Mouse (Mus musculus) C3H10T1/2 (cell line): ENCODE results near the gene Gm15294. TPM values are rescaled to one million over a fixed set of nuclear protein-coding genes. Genes with fewer than 3 reads are reported as not detected.

Experiments
- polyA plus RNA-seq, 2 experiments: library from polyadenylated mRNA; unstranded; fragments of >200 nt; fragmentation: generic; extraction: Trizol; gene quantifications; one replicate each; pipeline ENCODE4 v1.2.1; 2012; ENCODE audit warnings: missing spikeins in 2 of 2

Gm15294 gene
- under 1 TPM in 1 of 2 experiments, not detected in 1; 0.07 TPM for polyA plus RNA-seq

DNA sequence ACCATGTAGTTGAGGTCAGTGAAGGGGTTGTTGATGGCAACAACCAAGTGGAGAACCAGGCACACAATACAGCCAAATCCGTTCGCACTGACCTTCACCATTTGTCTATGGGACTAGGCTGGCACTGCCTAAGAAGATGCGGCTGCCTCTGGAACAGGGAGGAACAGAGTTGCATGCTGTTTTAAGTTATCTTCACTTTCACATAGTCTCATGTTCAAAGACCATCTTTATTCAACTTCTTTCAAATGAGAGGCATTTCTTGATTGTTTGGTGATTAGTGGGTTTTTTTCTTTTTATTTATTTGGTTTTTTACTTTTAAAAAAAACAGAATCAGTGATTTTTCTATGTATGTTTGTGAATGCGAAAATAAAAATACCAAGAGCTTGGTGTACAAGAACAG, at the start of gene Gm15294:
Gene Gm15294, minus strand, starts transcription at position 101 of the 400 bp plus-strand sequence.

Other genes starting within 250 kb of the Gm15294 start
- not detected for gene Irs4, start 150.0 kb downstream of the Gm15294 start, polyA plus RNA-seq